Mouse (Mus musculus): ENCODE data around the gene Ube2t.

DNA sequence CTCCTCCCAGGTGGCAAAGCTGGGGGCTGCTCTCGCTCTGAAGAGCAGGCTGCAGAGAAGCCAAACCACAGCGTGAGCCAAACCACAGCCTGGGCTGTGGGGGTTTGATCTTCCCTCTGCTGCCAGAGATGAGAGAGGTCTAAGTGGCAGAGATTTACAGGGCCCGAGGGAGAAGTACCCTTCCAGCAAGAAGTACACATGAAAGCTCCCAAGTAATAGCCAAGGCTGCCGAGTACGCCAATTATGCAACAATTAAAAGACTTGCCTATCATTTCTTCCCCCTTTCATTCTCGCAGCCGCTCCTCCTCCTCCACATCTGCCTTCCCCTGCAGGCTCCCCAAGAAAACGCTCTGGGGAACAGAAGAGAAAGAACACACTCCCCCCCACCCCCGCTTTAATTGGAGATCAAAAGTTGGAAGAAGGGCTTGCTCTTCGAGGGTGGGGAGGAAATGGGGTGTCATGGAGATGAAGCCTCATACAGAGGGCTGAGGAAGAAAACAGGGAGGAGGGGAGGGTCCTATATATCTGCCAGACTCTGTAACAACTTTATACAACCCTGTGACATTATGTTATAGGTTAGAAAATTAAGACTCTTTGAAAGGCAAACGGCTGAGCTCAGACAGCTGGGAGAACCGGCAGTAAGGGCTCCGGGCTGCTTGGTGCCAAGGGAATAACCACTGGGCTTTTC lies 56.9 kb downstream of the Ube2t start:
- TF ChIP-seq POLR2A (IDR thresholded peaks at IDR 0.05; ENCODE audit: extremely low read depth, insufficient read depth, low read length) (no peak), CTCF (IDR thresholded peaks at IDR 0.05; ENCODE audit: extremely low read depth, insufficient read depth, low read length) (no peak)

Measured in cortical plate, adult 2 months (tissue).